In genomic region chr14:8421199-8421787, GRCm38 (mm10) we compare ENCODE assay signal across 12 mouse cellular contexts. TPM values are rescaled to one million over a fixed set of nuclear protein-coding genes. Genes with fewer than 3 reads are reported as not detected.
DNase-seq lines count a peak whose midpoint lies in the region; ATAC-seq lines count a peak whose summit lies in the region.
"Had no signal": no experiment of that assay in that cellular context is flagged by ENCODE, and none has a peak within 500 bp of the region (broad histone marks: within the 10 kb centered on the region; RNA-seq: fewer than 3 reads in every experiment).

No protein-coding gene starts in this region.

- no peaks in the 10 kb centered on the region for H3K9me3 ChIP-seq in hindbrain, embryonic 10.5 days
- H3K9me3 ChIP-seq in hindbrain, embryonic 14.5 days (ENCODE audit: control insufficient read depth, low read length), result no peaks in the 10 kb centered on the region
- no peaks in the 10 kb centered on the region for H3K9me3 ChIP-seq in midbrain, embryonic 12.5 days
- no peaks in the 10 kb centered on the region for H3K9me3 ChIP-seq in midbrain, embryonic 13.5 days
- H3K9me3 ChIP-seq in limb, embryonic 10.5 days (replicated peaks), result no peaks in the 10 kb centered on the region
- H3K9me3 ChIP-seq: liver, embryonic 12.5 days had no signal

- ATAC-seq in hindbrain, embryonic 14.5 days (ENCODE audit: low FRiP score), result no peak
- no peak for ATAC-seq in midbrain, embryonic 12.5 days (ENCODE audit: low FRiP score, low read depth)
- ATAC-seq in midbrain, embryonic 13.5 days, result no peak
- no peak for ATAC-seq in cerebellum, adult (ENCODE audit: insufficient number of reproducible peaks, low FRiP score, low TSS enrichment)
- ATAC-seq: liver, embryonic 12.5 days had no signal

- peak; percentile 25 for DNase-seq in hindbrain, embryonic 10.5 days (ENCODE audit: low spot score)
- no peak for DNase-seq in hindbrain, embryonic 14.5 days (ENCODE audit: low spot score)
- no peak for DNase-seq in limb, embryonic 10.5 days (ENCODE audit: low spot score)
- DNase-seq in retina, postnatal 1 day, result peak; percentile 17
- no peak for DNase-seq in frontal cortex, adult 2 months (ENCODE audit: extremely low spot score in 1 of 2, low spot score in 1 of 2)
- DNase-seq: cerebellum, adult 9-11 months; thymus, postnatal 25 days had no signal

- peaks cover 12% of the 10 kb centered on the region for H3K4me1 ChIP-seq in hindbrain, embryonic 10.5 days (replicated peaks)
- 0 out of 2 replicates have a peak, but pooled peaks cover 5% of the 10 kb centered on the region for H3K4me1 ChIP-seq in hindbrain, embryonic 14.5 days (replicated peaks; ENCODE audit: control insufficient read depth, insufficient read depth, low read length)
- peaks cover 7% of the 10 kb centered on the region; the same call in 1 of the 2 replicates for H3K4me1 ChIP-seq in midbrain, embryonic 12.5 days
- peaks cover 7% of the 10 kb centered on the region for H3K4me1 ChIP-seq in midbrain, embryonic 13.5 days (replicated peaks)
- peaks cover 12% of the 10 kb centered on the region for H3K4me1 ChIP-seq in limb, embryonic 10.5 days
- H3K4me1 ChIP-seq: liver, embryonic 12.5 days had no signal

- no peak overlapping the region for H3K4me2 ChIP-seq in hindbrain, embryonic 14.5 days (replicated peaks)
- H3K4me2 ChIP-seq in midbrain, embryonic 12.5 days (replicated peaks), result peak overlapping the region; percentile 13; the same call in 1 of the 2 replicates
- no peak overlapping the region for H3K4me2 ChIP-seq in midbrain, embryonic 13.5 days (replicated peaks)
- H3K4me2 ChIP-seq: liver, embryonic 12.5 days had no signal

- WGBS in hindbrain, embryonic 10.5 days, result 38% methylated on average over 10 of the region's 10 CpGs
- 29% methylated on average over 10 of the region's 10 CpGs for WGBS in hindbrain, embryonic 14.5 days
- 15% methylated on average over 10 of the region's 10 CpGs for WGBS in midbrain, embryonic 12.5 days
- WGBS in midbrain, embryonic 13.5 days, result 22% methylated on average over 10 of the region's 10 CpGs
- 35% methylated on average over 10 of the region's 10 CpGs for WGBS in limb, embryonic 10.5 days

- no peaks in the 10 kb centered on the region for H3K36me3 ChIP-seq in hindbrain, embryonic 10.5 days
- H3K36me3 ChIP-seq in hindbrain, embryonic 14.5 days (replicated peaks; ENCODE audit: control insufficient read depth, insufficient read depth), result no peaks in the 10 kb centered on the region
- no peaks in the 10 kb centered on the region for H3K36me3 ChIP-seq in midbrain, embryonic 12.5 days
- H3K36me3 ChIP-seq in midbrain, embryonic 13.5 days, result no peaks in the 10 kb centered on the region
- H3K36me3 ChIP-seq in limb, embryonic 10.5 days, result no peaks in the 10 kb centered on the region
- H3K36me3 ChIP-seq: liver, embryonic 12.5 days had no signal

- H3K27ac ChIP-seq in hindbrain, embryonic 10.5 days, result peak overlapping the region; percentile 53
- H3K27ac ChIP-seq in hindbrain, embryonic 14.5 days, result no peak overlapping the region
- no peak overlapping the region for H3K27ac ChIP-seq in midbrain, embryonic 12.5 days (replicated peaks)
- H3K27ac ChIP-seq in midbrain, embryonic 13.5 days, result no peak overlapping the region
- peak overlapping the region; percentile 42; the same call in 1 of the 2 replicates for H3K27ac ChIP-seq in limb, embryonic 10.5 days
- H3K27ac ChIP-seq: liver, embryonic 12.5 days had no signal

- no peaks in the 10 kb centered on the region for H3K27me3 ChIP-seq in hindbrain, embryonic 10.5 days (ENCODE audit: insufficient read depth, poor library complexity, severe bottlenecking)
- no peaks in the 10 kb centered on the region for H3K27me3 ChIP-seq in hindbrain, embryonic 14.5 days (ENCODE audit: control insufficient read depth, insufficient read depth, low read length)
- H3K27me3 ChIP-seq in midbrain, embryonic 12.5 days, result no peaks in the 10 kb centered on the region
- no peaks in the 10 kb centered on the region for H3K27me3 ChIP-seq in midbrain, embryonic 13.5 days
- H3K27me3 ChIP-seq in limb, embryonic 10.5 days (ENCODE audit: low read depth, poor library complexity, severe bottlenecking), result no peaks in the 10 kb centered on the region

- no peak overlapping the region for H3K4me3 ChIP-seq in hindbrain, embryonic 10.5 days
- no peak overlapping the region for H3K4me3 ChIP-seq in hindbrain, embryonic 14.5 days (replicated peaks; ENCODE audit: low read length)
- H3K4me3 ChIP-seq in midbrain, embryonic 12.5 days, result no peak overlapping the region
- no peak overlapping the region for H3K4me3 ChIP-seq in midbrain, embryonic 13.5 days (replicated peaks)
- H3K4me3 ChIP-seq in limb, embryonic 10.5 days, result peak overlapping the region; percentile 26; the same call in 1 of the 2 replicates
- H3K4me3 ChIP-seq: liver, embryonic 12.5 days had no signal

- H3K9ac ChIP-seq in hindbrain, embryonic 14.5 days, result no peak overlapping the region
- H3K9ac ChIP-seq in midbrain, embryonic 12.5 days (replicated peaks), result no peak overlapping the region
- no peak overlapping the region for H3K9ac ChIP-seq in midbrain, embryonic 13.5 days (replicated peaks)
- H3K9ac ChIP-seq: liver, embryonic 12.5 days had no signal

RNA-seq across cellular contexts. Expression of gene Oit1, which starts 42.7 kb away (rescaled TPM):
- polyA plus RNA-seq in hindbrain, embryonic 10.5 days (2016; fragmentation: Nextera tagmentation; extraction: Ambion mirVana), result 0.21 TPM in 1 of 2 replicates, not detected in the other
- 0.17 TPM in 1 of 2 replicates, not detected in the other for polyA plus RNA-seq in hindbrain, embryonic 14.5 days (2014; fragmentation: Nextera tagmentation; extraction: Ambion mirVana)
- not detected in 2 replicates for polyA plus RNA-seq in midbrain, embryonic 12.5 days (2016; fragmentation: Nextera tagmentation; extraction: Ambion mirVana)
- polyA plus RNA-seq in midbrain, embryonic 13.5 days (2015; fragmentation: Nextera tagmentation; extraction: Ambion mirVana), result not detected in 2 replicates
- not detected in 2 replicates for polyA plus RNA-seq in limb, embryonic 10.5 days (2016; fragmentation: Nextera tagmentation; extraction: Ambion mirVana)
- not detected in 2 replicates for polyA plus RNA-seq in frontal cortex, adult 2 months (2012; rRNA removed)
- polyA plus RNA-seq: heart, embryonic 14.5 days; liver, embryonic 12.5 days had no signal

Comparison
In these comparisons a context has a peak if more than half of its experiments do, and no peak if none do; other contexts are left out.
1. DNase-seq: peak in hindbrain, embryonic 10.5 days (single experiment) and retina, postnatal 1 day (single experiment); none in hindbrain, embryonic 14.5 days (single experiment), limb, embryonic 10.5 days (single experiment) and frontal cortex, adult 2 months (0 of 2).
2. H3K27ac ChIP-seq: peak in hindbrain, embryonic 10.5 days (single experiment) and limb, embryonic 10.5 days (single experiment); none in hindbrain, embryonic 14.5 days (single experiment), midbrain, embryonic 12.5 days (single experiment) and midbrain, embryonic 13.5 days (single experiment).